Mouse (Mus musculus): ENCODE results near the gene Ctrc. TPM values are rescaled to one million over a fixed set of nuclear protein-coding genes. Genes with fewer than 3 reads are reported as not detected.

Gene Ctrc
- polyA plus RNA-seq, 1 experiment from 2014 or later: not detected

GRCm38 (mm10) chr4:141875481-141876108, 29.4 kb upstream of the Ctrc start:
- H3K9me3 ChIP-seq (replicated peaks): no peaks in the 10 kb centered on the region
- peak overlapping the region; percentile 94 for H3K9ac ChIP-seq
- DNase-seq: no peak
- peaks cover 29% of the 10 kb centered on the region for H3K27me3 ChIP-seq
- H3K4me2 ChIP-seq: peak overlapping the region; percentile 97
- WGBS (ENCODE audit: insufficient replicate concordance): 8% methylated on average over 8 of the region's 8 CpGs
- H3K36me3 ChIP-seq: peaks cover 19% of the 10 kb centered on the region
- peaks cover 56% of the 10 kb centered on the region for H3K4me1 ChIP-seq (replicated peaks)
- H3K27ac ChIP-seq: peak overlapping the region; percentile 91
- peak overlapping the region; percentile 91 for H3K4me3 ChIP-seq (replicated peaks)
- ATAC-seq (ENCODE audit: low read depth): no peak

- DNase-seq: peak; percentile 84
- H3K9ac ChIP-seq: peak within 1 kb of the TSS; percentile 94
- peak; percentile 89 for ATAC-seq (ENCODE audit: low read depth)
- peak within 1 kb of the TSS; percentile 91 for H3K27ac ChIP-seq
- no peaks in the 10 kb centered on the region for H3K9me3 ChIP-seq (replicated peaks)
- H3K27me3 ChIP-seq: peaks cover 26% of the 10 kb centered on the region
- peak within 1 kb of the TSS; percentile 91 for H3K4me3 ChIP-seq (replicated peaks)
- peaks cover 27% of the 10 kb centered on the region for H3K36me3 ChIP-seq
- peaks cover 64% of the 10 kb centered on the region for H3K4me1 ChIP-seq (replicated peaks)
- under 1% methylated on average over 64 of the region's 73 CpGs for WGBS (ENCODE audit: insufficient replicate concordance)
- peak within 1 kb of the TSS; percentile 97 for H3K4me2 ChIP-seq
These were observed 28.7 kb upstream of the Ctrc start, which contains the start of gene Efhd2 for GRCm38 (mm10) chr4:141874601-141875460. Gene Efhd2 (minus strand): TSS chr4:141874920.

- Histone ChIP-seq H3K36me3 (peaks cover 33% of the 10 kb centered on the region), H3K4me1 (replicated peaks) (peaks cover 70% of the 10 kb centered on the region), H3K27ac (peak overlapping the region; percentile 91), H3K9ac (peak overlapping the region; percentile 94), H3K4me2 (peak overlapping the region; percentile 97), H3K4me3 (replicated peaks) (peak overlapping the region; percentile 91), H3K27me3 (peaks cover 19% of the 10 kb centered on the region), H3K9me3 (replicated peaks) (no peaks in the 10 kb centered on the region)
- DNase-seq: no peak
- ATAC-seq (ENCODE audit: low read depth): no peak
- WGBS (ENCODE audit: insufficient replicate concordance): under 1% methylated on average over 19 of the region's 19 CpGs
These were observed 28.0 kb upstream of the Ctrc start for GRCm38 (mm10) chr4:141874111-141874600.

GRCm38 (mm10) chr4:141872977-141873376, 26.8 kb upstream of the Ctrc start:
- Histone ChIP-seq H3K27me3 (peaks cover 9% of the 10 kb centered on the region; the same call in 1 of the 2 replicates), H3K9ac (peak overlapping the region; percentile 94), H3K27ac (peak overlapping the region; percentile 75; the same call in 1 of the 2 replicates), H3K4me1 (replicated peaks) (peaks cover 75% of the 10 kb centered on the region), H3K4me2 (peak overlapping the region; percentile 97), H3K36me3 (peaks cover 45% of the 10 kb centered on the region), H3K9me3 (replicated peaks) (no peaks in the 10 kb centered on the region), H3K4me3 (replicated peaks) (peak overlapping the region; percentile 91)
- ATAC-seq (ENCODE audit: low read depth): no peak
- DNase-seq: no peak
- 60% methylated on average over 9 of the region's 9 CpGs for WGBS (ENCODE audit: insufficient replicate concordance)

DNA sequence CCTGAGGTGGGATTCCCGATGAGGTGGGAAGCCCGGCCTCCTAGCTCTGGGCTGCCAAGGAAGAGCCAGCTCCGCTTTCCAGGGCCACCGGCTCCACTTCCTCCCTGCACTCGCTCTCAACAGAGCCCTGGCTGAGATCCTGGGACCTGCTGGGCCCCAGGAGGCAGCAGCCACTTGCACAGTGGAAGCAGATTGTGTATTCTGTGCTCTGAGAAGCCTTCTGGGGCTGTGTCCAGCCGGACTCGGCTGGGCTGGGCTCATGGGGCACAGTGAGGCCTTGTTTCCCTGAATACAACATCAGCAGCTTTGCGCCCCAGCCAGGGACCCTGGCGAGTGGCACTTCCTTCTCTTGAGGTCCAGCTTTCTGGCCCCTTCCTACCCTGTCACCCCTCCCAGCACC, 25.8 kb upstream of the Ctrc start:
- 76% methylated on average over 9 of the region's 9 CpGs for WGBS (ENCODE audit: insufficient replicate concordance)
- ATAC-seq (ENCODE audit: low read depth) (no peak), DNase-seq (no peak)
- Histone ChIP-seq H3K4me2 (peak overlapping the region; percentile 97), H3K4me1 (replicated peaks) (peaks cover 85% of the 10 kb centered on the region), H3K4me3 (replicated peaks) (peak overlapping the region; percentile 91), H3K36me3 (peaks cover 48% of the 10 kb centered on the region), H3K9me3 (replicated peaks) (no peaks in the 10 kb centered on the region), H3K27me3 (no peaks in the 10 kb centered on the region), H3K27ac (peak overlapping the region; percentile 75), H3K9ac (peak overlapping the region; percentile 94; the same call in 1 of the 2 replicates)

GRCm38 (mm10) chr4:141871333-141871725, 25.2 kb upstream of the Ctrc start:
- no peaks in the 10 kb centered on the region for H3K9me3 ChIP-seq (replicated peaks)
- peaks cover 81% of the 10 kb centered on the region for H3K4me1 ChIP-seq (replicated peaks)
- peak overlapping the region; percentile 94; the same call in 1 of the 2 replicates for H3K9ac ChIP-seq
- ATAC-seq (ENCODE audit: low read depth) (no peak), DNase-seq (no peak)
- H3K4me3 ChIP-seq (replicated peaks): peak overlapping the region; percentile 91
- peak overlapping the region; percentile 75 for H3K27ac ChIP-seq
- peak overlapping the region; percentile 97 for H3K4me2 ChIP-seq
- 79% methylated on average over 3 of the region's 3 CpGs for WGBS (ENCODE audit: insufficient replicate concordance)
- H3K27me3 ChIP-seq: no peaks in the 10 kb centered on the region
- peaks cover 53% of the 10 kb centered on the region for H3K36me3 ChIP-seq

- Histone ChIP-seq H3K4me2 (peak overlapping the region; percentile 97), H3K27ac (peak overlapping the region; percentile 75), H3K9ac (peak overlapping the region; percentile 94; the same call in 1 of the 2 replicates), H3K4me3 (replicated peaks) (no peak overlapping the region), H3K9me3 (replicated peaks) (no peaks in the 10 kb centered on the region), H3K4me1 (replicated peaks) (peaks cover 77% of the 10 kb centered on the region), H3K27me3 (no peaks in the 10 kb centered on the region), H3K36me3 (peaks cover 53% of the 10 kb centered on the region)
- DNase-seq (no peak), ATAC-seq (ENCODE audit: low read depth) (no peak)
- 73% methylated on average over 11 of the region's 11 CpGs for WGBS (ENCODE audit: insufficient replicate concordance)
These were observed 24.6 kb upstream of the Ctrc start for GRCm38 (mm10) chr4:141870666-141871332.

- Histone ChIP-seq H3K36me3 (peaks cover 60% of the 10 kb centered on the region), H3K27me3 (no peaks in the 10 kb centered on the region), H3K4me1 (replicated peaks) (peaks cover 75% of the 10 kb centered on the region), H3K9me3 (replicated peaks) (no peaks in the 10 kb centered on the region), H3K27ac (0 out of 2 replicates have a peak overlapping the region, but pooled peaks have one; percentile 11), H3K4me2 (no peak overlapping the region), H3K9ac (no peak overlapping the region), H3K4me3 (replicated peaks) (no peak overlapping the region)
- DNase-seq: no peak
- 59% methylated on average over 5 of the region's 5 CpGs for WGBS (ENCODE audit: insufficient replicate concordance)
- ATAC-seq (ENCODE audit: low read depth): no peak
These were observed 23.5 kb upstream of the Ctrc start for GRCm38 (mm10) chr4:141869436-141870215.

DNA sequence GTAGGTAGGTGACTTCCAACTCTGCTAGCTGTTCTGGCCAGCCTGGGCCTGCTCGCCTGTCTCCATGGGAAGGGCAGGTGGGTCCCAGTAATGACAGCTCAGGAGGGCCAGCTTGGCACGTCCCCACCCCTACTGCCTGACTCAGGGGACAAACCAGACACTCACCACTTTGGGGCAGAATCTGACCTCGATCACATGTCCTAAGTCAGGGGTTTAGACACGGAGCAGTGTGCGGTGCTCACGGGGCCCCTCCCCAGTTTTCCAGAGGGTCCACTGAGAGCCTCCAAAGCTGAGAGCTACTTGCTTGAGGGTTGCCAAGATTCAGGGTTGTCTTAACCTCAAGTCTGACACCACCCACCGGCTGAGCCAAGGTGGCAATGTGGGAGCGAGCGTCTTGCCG, 21.9 kb upstream of the Ctrc start:
- no peaks in the 10 kb centered on the region for H3K27me3 ChIP-seq
- H3K9me3 ChIP-seq (replicated peaks): no peaks in the 10 kb centered on the region
- H3K27ac ChIP-seq: no peak overlapping the region
- no peak overlapping the region for H3K4me3 ChIP-seq (replicated peaks)
- H3K4me1 ChIP-seq (replicated peaks): peaks cover 62% of the 10 kb centered on the region
- no peak overlapping the region for H3K9ac ChIP-seq
- peaks cover 70% of the 10 kb centered on the region for H3K36me3 ChIP-seq
- ATAC-seq (ENCODE audit: low read depth) (no peak), DNase-seq (no peak)
- WGBS (ENCODE audit: insufficient replicate concordance): 86% methylated on average over 10 of the region's 10 CpGs
- no peak overlapping the region for H3K4me2 ChIP-seq

DNA sequence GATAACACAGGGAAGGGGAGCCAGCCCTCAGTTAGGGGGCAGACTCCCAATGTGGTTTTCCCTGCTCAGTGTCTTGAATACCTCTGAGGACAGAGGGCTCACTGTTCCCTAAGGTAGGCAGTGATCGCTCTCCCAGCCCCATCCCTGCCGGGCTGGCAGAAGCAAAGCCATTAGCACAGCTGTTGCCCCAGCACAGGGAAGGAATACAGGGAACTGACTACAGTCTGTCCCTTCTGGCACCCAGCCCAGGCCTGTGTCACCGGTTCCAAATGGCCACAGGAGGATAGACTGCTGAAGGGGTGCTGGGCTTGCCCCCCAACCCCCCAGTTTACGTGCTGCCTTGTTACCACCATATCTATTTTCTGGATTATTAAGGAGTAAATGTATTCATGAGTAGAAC, 21.3 kb upstream of the Ctrc start:
- WGBS (ENCODE audit: insufficient replicate concordance): 78% methylated on average over 4 of the region's 4 CpGs
- H3K4me2 ChIP-seq: no peak overlapping the region
- ATAC-seq (ENCODE audit: low read depth): no peak
- peaks cover 57% of the 10 kb centered on the region for H3K4me1 ChIP-seq (replicated peaks)
- DNase-seq: no peak
- no peak overlapping the region for H3K27ac ChIP-seq
- no peaks in the 10 kb centered on the region for H3K9me3 ChIP-seq (replicated peaks)
- H3K36me3 ChIP-seq: peaks cover 75% of the 10 kb centered on the region
- no peaks in the 10 kb centered on the region for H3K27me3 ChIP-seq
- no peak overlapping the region for H3K9ac ChIP-seq
- H3K4me3 ChIP-seq (replicated peaks): no peak overlapping the region

Data from liver, embryonic 13.5 days (tissue).